Mouse (Mus musculus) myocyte (in vitro differentiated cells): Measurements from ENCODE around the gene 6330403K07Rik.

ENCODE experiments used
- E2F4 ChIP-seq: IDR thresholded peaks from one replicate; pipeline ENCODE4 v1.6.1; 2011; ENCODE audit warnings: mild to moderate bottlenecking, control low read depth, moderate library complexity; ENCODE audit not compliant: insufficient read depth
- MYOD1 ChIP-seq, 3 experiments: IDR thresholded peaks; one replicate each; pipeline ENCODE4 v1.6.1; 2011; ENCODE audit warnings: control low read depth in 2 of 3, low read depth in 2 of 3, mild to moderate bottlenecking in 2 of 3, moderate library complexity in 1 of 3; ENCODE audit not compliant: insufficient read length in 2 of 3, control insufficient read depth in 1 of 3
- MYOG ChIP-seq, 3 experiments: IDR thresholded peaks; one replicate each; pipeline ENCODE4 v1.6.1; 2011; ENCODE audit warnings: control low read depth in 2 of 3, low read depth in 2 of 3, mild to moderate bottlenecking in 2 of 3; ENCODE audit not compliant: insufficient read length in 2 of 3, control insufficient read depth in 1 of 3, insufficient read depth in 1 of 3
- POLR2A ChIP-seq: IDR thresholded peaks from one replicate; pipeline ENCODE4 v1.6.1; 2011; ENCODE audit warnings: low read depth, mild to moderate bottlenecking, control low read depth, moderate library complexity; ENCODE audit not compliant: insufficient read length
- POLR2AphosphoS2 ChIP-seq: IDR thresholded peaks from one replicate; pipeline ENCODE4 v1.6.1; 2011; ENCODE audit warnings: low read depth, control low read depth; ENCODE audit not compliant: insufficient read length
- USF1 ChIP-seq: IDR thresholded peaks from one replicate; pipeline ENCODE4 v1.6.1; 2011; ENCODE audit warnings: low read depth, mild to moderate bottlenecking, control low read depth, moderate library complexity

DNA sequence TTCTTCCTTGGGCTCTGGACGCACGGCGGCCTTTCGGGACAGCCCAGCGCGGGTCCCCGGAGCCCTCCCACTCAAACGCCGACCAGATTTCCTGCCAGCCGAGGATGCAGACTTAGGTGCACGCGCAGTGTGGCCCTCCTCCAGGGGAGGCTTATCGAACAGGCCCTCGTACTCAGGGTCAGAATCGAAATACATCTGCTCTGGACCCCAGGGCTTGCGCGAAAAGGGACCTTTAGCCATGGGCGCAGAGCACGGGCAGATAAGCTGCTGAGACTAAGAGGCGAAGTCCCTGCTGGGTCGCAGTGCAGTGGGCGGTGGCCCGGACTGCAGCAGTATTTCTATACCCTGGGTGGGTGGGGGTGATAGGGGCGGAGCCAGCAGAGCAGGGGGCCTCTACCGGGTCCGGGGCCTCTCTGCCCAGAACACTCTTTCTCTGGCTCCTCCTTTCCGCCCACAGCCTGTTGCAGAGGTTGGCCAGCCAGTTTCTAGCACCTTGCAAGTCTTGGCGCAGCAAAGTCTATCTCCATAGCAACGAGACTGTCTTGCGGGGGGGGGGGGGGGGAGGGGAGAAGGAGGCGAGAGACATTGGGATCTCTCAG is at the start of gene 6330403K07Rik:
- TF ChIP-seq POLR2A (no peak), MYOD1 (IDR thresholded peaks at IDR 0.05; ENCODE audit: control insufficient read depth in 1 of 3, insufficient read length in 2 of 3, low read depth in 2 of 3) (no peak), E2F4 (no peak), USF1 (no peak), MYOG (IDR thresholded peaks at IDR 0.05; ENCODE audit: control insufficient read depth in 1 of 3, insufficient read depth in 1 of 3, insufficient read length in 2 of 3, low read depth in 2 of 3) (no peak), POLR2AphosphoS2 (no peak)
